Mouse (Mus musculus) lung, adult 2 months (tissue): Measurements from ENCODE around the gene Mcat.

ENCODE experiments used
- CTCF ChIP-seq: fragments of 200-500 bp; IDR thresholded peaks from 2 replicates; pipeline ENCODE4 v1.5.1; 2011; ENCODE audit warnings: mild to moderate bottlenecking, low read length, control low read depth; ENCODE audit not compliant: insufficient read depth
- POLR2A ChIP-seq: fragments of 200-500 bp; IDR thresholded peaks from 2 replicates; pipeline ENCODE4 v1.6.1; 2011; ENCODE audit warnings: low read depth, mild to moderate bottlenecking, control low read depth, low read length, borderline replicate concordance; ENCODE audit errors: extremely low read depth

GRCm38 (mm10) chr15:83539905-83540304 is 23.7 kb downstream of the Mcat start:
- TF ChIP-seq CTCF (no peak), POLR2A (no peak)
